Mouse (Mus musculus) heart, postnatal 0 days (tissue): ENCODE results near the gene Coq9.

ENCODE experiments used
- CTCF ChIP-seq: IDR thresholded peaks from 2 replicates; pipeline ENCODE4 v1.5.1; 2016; ENCODE audit warnings: antibody characterized with exemption, control low read depth, low read depth
- EP300 ChIP-seq: IDR thresholded peaks from 2 replicates; pipeline ENCODE4 v1.6.1; 2016; ENCODE audit warnings: antibody characterized with exemption, low read depth

- TF ChIP-seq CTCF (no peak), EP300 (no peak)
Observed at GRCm38 (mm10) chr8:94794368-94794767, 43.8 kb upstream of the Coq9 start.
